Mouse (Mus musculus) forebrain, embryonic 16.5 days (tissue): ENCODE data around the gene Brd3os. TPM values are rescaled to one million over a fixed set of nuclear protein-coding genes. Genes with fewer than 3 reads are reported as not detected.
A peak's percentile ranks its signal among the peaks of the same experiment; 100 is the strongest.

Experiments used
- ATAC-seq: fragments of 200-750 bp; cut with Nextera tagmentation; 2 replicates; pipeline ENCODE4 v1.8.0; 2017; ENCODE audit warnings: mild to moderate bottlenecking, moderate library complexity
- H3K27ac ChIP-seq: fragments of 300-500 bp; sonication (generic); 2 replicates; pipeline ENCODE4 v1.5.1; 2014; ENCODE audit warnings: low read length, control low read depth
- H3K27me3 ChIP-seq: fragments of 300-500 bp; sonication (generic); replicated peaks from 2 replicates; pipeline ENCODE4 v1.6.1; 2014; ENCODE audit warnings: low read length; ENCODE audit not compliant: control insufficient read depth, insufficient read depth
- H3K36me3 ChIP-seq: fragments of 300-500 bp; sonication (generic); 2 replicates; pipeline ENCODE4 v1.6.1; 2014; ENCODE audit not compliant: control insufficient read depth, insufficient read depth
- H3K4me1 ChIP-seq: fragments of 300-500 bp; sonication (generic); replicated peaks from 2 replicates; pipeline ENCODE4 v1.6.1; 2014; ENCODE audit warnings: low read length; ENCODE audit not compliant: control insufficient read depth, insufficient read depth
- H3K4me2 ChIP-seq: fragments of 300-500 bp; sonication (generic); 2 replicates; pipeline ENCODE4 v1.6.1; 2014; ENCODE audit warnings: mild to moderate bottlenecking, low read length, control low read depth
- H3K4me3 ChIP-seq: fragments of 300-500 bp; sonication (generic); replicated peaks from 2 replicates; pipeline ENCODE4 v1.5.1; 2014; ENCODE audit warnings: mild to moderate bottlenecking, low read length, control low read depth
- H3K9ac ChIP-seq: fragments of 300-500 bp; sonication (generic); replicated peaks from 2 replicates; pipeline ENCODE4 v1.6.1; 2014; ENCODE audit warnings: low read depth, low read length, control low read depth
- H3K9me3 ChIP-seq: fragments of 300-500 bp; sonication (generic); 2 replicates; pipeline ENCODE4 v1.6.1; 2016; ENCODE audit warnings: low read length; ENCODE audit not compliant: control insufficient read depth
- WGBS: fragments of 180-500 bp; shearing (Covaris S2); extraction: QIAGEN DNeasy Blood & Tissue Kit; methylation state at CpG from one replicate; pipeline ENCODE4 v1.1.7; 2014; 5-methylcytosine and 5-hydroxymethylcytosine counted together
- polyA plus RNA-seq: library from polyadenylated mRNA; unstranded; fragments of >200 nt; fragmentation: Nextera tagmentation; extraction: Ambion mirVana; gene quantifications from 2 replicates; pipeline ENCODE4 v1.2.1, GENCODE M21; 2015

Brd3os gene
- polyA plus RNA-seq, 1 experiment from 2014 or later = 34.3 TPM

- no peak overlapping the region for H3K4me3 ChIP-seq
- H3K9me3 ChIP-seq = no peaks in the 10 kb centered on the region
- no peak for ATAC-seq
- no peak overlapping the region for H3K4me2 ChIP-seq
- no peak overlapping the region for H3K9ac ChIP-seq
- H3K36me3 ChIP-seq = no peaks in the 10 kb centered on the region
- 83% methylated on average over 3 of the region's 3 CpGs for WGBS
- H3K27me3 ChIP-seq = no peaks in the 10 kb centered on the region
- H3K27ac ChIP-seq = no peak overlapping the region
- peaks cover 19% of the 10 kb centered on the region for H3K4me1 ChIP-seq
Observed at GRCm38 (mm10) chr2:27408194-27408593, 33.9 kb upstream of the Brd3os start.

- ATAC-seq = no peak
- Histone ChIP-seq H3K9me3 (no peaks in the 10 kb centered on the region), H3K4me3 (no peak overlapping the region), H3K36me3 (no peaks in the 10 kb centered on the region), H3K4me2 (no peak overlapping the region), H3K4me1 (peaks cover 41% of the 10 kb centered on the region), H3K9ac (no peak overlapping the region), H3K27ac (no peak overlapping the region), H3K27me3 (no peaks in the 10 kb centered on the region)
- 88% methylated on average over 6 of the region's 6 CpGs for WGBS
Observed at GRCm38 (mm10) chr2:27410518-27411140, 31.5 kb upstream of the Brd3os start.

GRCm38 (mm10) chr2:27411688-27412174 lies 30.4 kb upstream of the Brd3os start:
- Histone ChIP-seq H3K9me3 (no peaks in the 10 kb centered on the region), H3K4me3 (no peak overlapping the region), H3K27me3 (no peaks in the 10 kb centered on the region), H3K4me1 (peaks cover 48% of the 10 kb centered on the region), H3K27ac (peak overlapping the region; percentile 48), H3K9ac (no peak overlapping the region), H3K36me3 (no peaks in the 10 kb centered on the region), H3K4me2 (no peak overlapping the region)
- ATAC-seq = peak; percentile 41
- 35% methylated on average over 8 of the region's 8 CpGs for WGBS

GRCm38 (mm10) chr2:27412245-27412800 lies 29.8 kb upstream of the Brd3os start:
- no peaks in the 10 kb centered on the region for H3K36me3 ChIP-seq
- peak; percentile 15; the same call in 1 of the 2 replicates for ATAC-seq
- peak overlapping the region; percentile 21; the same call in 1 of the 2 replicates for H3K4me2 ChIP-seq
- peak overlapping the region; percentile 80 for H3K27ac ChIP-seq
- H3K9ac ChIP-seq = 0 out of 2 replicates have a peak overlapping the region, but pooled peaks have one; percentile 16
- no peaks in the 10 kb centered on the region for H3K27me3 ChIP-seq
- H3K9me3 ChIP-seq = no peaks in the 10 kb centered on the region
- peaks cover 47% of the 10 kb centered on the region for H3K4me1 ChIP-seq
- H3K4me3 ChIP-seq = no peak overlapping the region
- 11% methylated on average over 7 of the region's 7 CpGs for WGBS

- peaks cover 56% of the 10 kb centered on the region for H3K4me1 ChIP-seq
- 6% methylated on average over 2 of the region's 2 CpGs for WGBS
- peak overlapping the region; percentile 39 for H3K27ac ChIP-seq
- H3K4me3 ChIP-seq = no peak overlapping the region
- no peak for ATAC-seq
- H3K9ac ChIP-seq = peak overlapping the region; percentile 37; the same call in 1 of the 2 replicates
- H3K9me3 ChIP-seq = no peaks in the 10 kb centered on the region
- peak overlapping the region; percentile 39 for H3K4me2 ChIP-seq
- H3K27me3 ChIP-seq = no peaks in the 10 kb centered on the region
- no peaks in the 10 kb centered on the region for H3K36me3 ChIP-seq
Observed at GRCm38 (mm10) chr2:27413582-27413935, 28.6 kb upstream of the Brd3os start.

- Histone ChIP-seq H3K36me3 (no peaks in the 10 kb centered on the region), H3K9me3 (no peaks in the 10 kb centered on the region), H3K9ac (peak overlapping the region; percentile 37), H3K4me2 (peak overlapping the region; percentile 39), H3K4me3 (no peak overlapping the region), H3K27ac (peak overlapping the region; percentile 46), H3K27me3 (no peaks in the 10 kb centered on the region), H3K4me1 (peaks cover 57% of the 10 kb centered on the region)
- WGBS = 8% methylated on average over 16 of the region's 16 CpGs
- ATAC-seq = peak; percentile 70
Observed at GRCm38 (mm10) chr2:27413936-27414657, 28.0 kb upstream of the Brd3os start.

GRCm38 (mm10) chr2:27415060-27415783 lies 26.9 kb upstream of the Brd3os start:
- no peak for ATAC-seq

GRCm38 (mm10) chr2:27416425-27416824 lies 25.7 kb upstream of the Brd3os start:
- no peak overlapping the region for H3K4me2 ChIP-seq
- H3K9me3 ChIP-seq = no peaks in the 10 kb centered on the region
- no peaks in the 10 kb centered on the region for H3K36me3 ChIP-seq
- 50% methylated on average over 3 of the region's 3 CpGs for WGBS
- peaks cover 59% of the 10 kb centered on the region for H3K4me1 ChIP-seq
- H3K9ac ChIP-seq = no peak overlapping the region
- no peak overlapping the region for H3K4me3 ChIP-seq
- no peaks in the 10 kb centered on the region for H3K27me3 ChIP-seq
- no peak for ATAC-seq
- no peak overlapping the region for H3K27ac ChIP-seq

More at GRCm38 (mm10) chr2:27415060-27415783, 26.9 kb upstream of the Brd3os start:
- H3K4me1 ChIP-seq = peaks cover 57% of the 10 kb centered on the region
- H3K27me3 ChIP-seq = no peaks in the 10 kb centered on the region
- no peaks in the 10 kb centered on the region for H3K9me3 ChIP-seq
- no peaks in the 10 kb centered on the region for H3K36me3 ChIP-seq
- no peak overlapping the region for H3K4me3 ChIP-seq
- no peak overlapping the region for H3K27ac ChIP-seq
- no peak overlapping the region for H3K9ac ChIP-seq
- no peak overlapping the region for H3K4me2 ChIP-seq
- 61% methylated on average over 11 of the region's 11 CpGs for WGBS

GRCm38 (mm10) chr2:27417648-27418153 lies 24.4 kb upstream of the Brd3os start:
- no peak for ATAC-seq

More at GRCm38 (mm10) chr2:27417648-27418153, 24.4 kb upstream of the Brd3os start:
- H3K27ac ChIP-seq = no peak overlapping the region
- no peak overlapping the region for H3K4me2 ChIP-seq
- 66% methylated on average over 5 of the region's 5 CpGs for WGBS
- no peaks in the 10 kb centered on the region for H3K36me3 ChIP-seq
- no peak overlapping the region for H3K9ac ChIP-seq
- H3K4me3 ChIP-seq = no peak overlapping the region
- no peaks in the 10 kb centered on the region for H3K9me3 ChIP-seq
- no peaks in the 10 kb centered on the region for H3K27me3 ChIP-seq
- H3K4me1 ChIP-seq = peaks cover 53% of the 10 kb centered on the region
